Mouse (Mus musculus) lung, adult 2 months (tissue): ENCODE measurements around the gene Ankrd55.

Experiments used
- CTCF ChIP-seq: fragments of 200-500 bp; IDR thresholded peaks from 2 replicates; pipeline ENCODE4 v1.5.1; 2011; ENCODE audit warnings: mild to moderate bottlenecking, low read length, control low read depth; ENCODE audit not compliant: insufficient read depth
- POLR2A ChIP-seq: fragments of 200-500 bp; IDR thresholded peaks from 2 replicates; pipeline ENCODE4 v1.6.1; 2011; ENCODE audit warnings: low read depth, mild to moderate bottlenecking, control low read depth, low read length, borderline replicate concordance; ENCODE audit errors: extremely low read depth

- TF ChIP-seq CTCF (no peak), POLR2A (no peak)
Observed at GRCm38 (mm10) chr13:112289981-112290380, 1.7 kb downstream of the Ankrd55 start.
